Mouse (Mus musculus): ENCODE results near the gene Afdn.
"Not testable (repeated sequence)": the region's sequence is repeated elsewhere in the genome, so short reads cannot be mapped to it uniquely, and the experiment has no call there.

Afdn gene

DNA sequence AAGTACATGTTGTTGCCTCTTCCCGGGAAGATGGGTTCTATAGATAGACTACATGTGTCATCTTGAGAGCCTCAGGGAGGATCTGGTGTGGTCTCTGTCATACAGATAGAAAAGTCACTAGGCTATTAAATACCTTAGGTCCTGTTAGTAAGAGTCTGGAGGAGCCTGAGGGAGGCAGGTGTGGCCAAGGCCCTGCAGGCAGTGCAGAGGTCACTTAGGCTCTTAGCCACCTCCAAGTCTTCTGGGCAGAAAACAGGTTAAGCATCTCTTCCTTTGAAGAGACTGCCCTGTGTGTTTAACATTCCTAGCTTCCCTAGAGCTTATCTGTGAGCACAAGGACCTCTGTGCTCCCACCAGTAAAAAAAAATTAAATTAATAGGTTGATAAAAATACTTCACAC is 23.1 kb downstream of the Afdn start:
- no peak for DNase-seq

- DNase-seq, result not testable (repeated sequence)
These were observed 29.7 kb downstream of the Afdn start for GRCm38 (mm10) chr17:13790033-13790432.

GRCm38 (mm10) chr17:13797691-13798090 is 37.4 kb downstream of the Afdn start:
- no peak for DNase-seq

DNA sequence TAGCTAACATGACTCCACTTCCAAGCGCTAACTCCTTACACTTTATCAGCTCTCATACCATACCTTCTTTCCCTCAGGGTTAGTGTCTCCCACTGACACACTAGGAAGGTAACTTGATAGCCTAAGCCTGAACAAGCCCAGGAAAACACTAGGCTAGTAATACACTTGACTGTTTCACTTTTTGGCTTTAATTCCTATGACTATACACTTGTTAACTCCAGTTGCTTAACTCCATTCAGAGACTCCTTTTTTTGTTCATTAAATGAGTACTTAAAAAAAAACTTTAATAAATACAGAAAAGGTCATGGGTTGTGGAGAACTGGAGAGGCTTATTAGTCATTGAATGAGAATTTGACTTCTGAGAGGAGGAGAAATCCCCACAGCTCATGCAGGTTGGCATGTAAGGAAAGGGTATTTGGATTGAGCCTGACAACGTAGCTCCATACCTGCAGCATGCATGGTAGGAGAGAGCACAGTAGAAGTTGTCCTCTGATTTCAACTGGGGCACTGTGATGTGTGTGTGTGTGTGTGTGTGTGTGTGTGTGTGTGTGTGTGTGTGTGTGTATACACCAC is 42.6 kb downstream of the Afdn start:
- no peak for DNase-seq

- no peak for DNase-seq
These were observed 45.7 kb downstream of the Afdn start for GRCm38 (mm10) chr17:13806016-13806415.

DNA sequence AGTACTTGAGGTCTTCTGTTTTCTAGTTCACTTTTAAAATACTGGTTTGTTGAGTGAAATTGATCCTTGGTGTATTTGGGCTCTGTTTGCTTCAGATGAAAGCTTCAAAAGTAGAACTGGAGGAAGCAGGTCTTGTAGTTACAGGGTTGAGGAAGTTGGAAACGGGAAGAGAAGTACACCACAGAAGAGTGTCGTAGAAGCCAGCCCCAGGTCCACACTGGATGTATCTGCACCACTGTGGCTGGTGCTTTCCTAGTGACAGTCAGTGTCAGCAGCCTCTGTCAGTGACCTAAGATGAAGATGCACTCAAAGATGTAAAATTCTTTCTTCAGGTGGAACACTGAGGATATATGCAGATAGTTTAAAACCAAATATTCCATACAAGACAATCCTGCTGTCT is 57.5 kb downstream of the Afdn start:
- no peak for DNase-seq

DNA sequence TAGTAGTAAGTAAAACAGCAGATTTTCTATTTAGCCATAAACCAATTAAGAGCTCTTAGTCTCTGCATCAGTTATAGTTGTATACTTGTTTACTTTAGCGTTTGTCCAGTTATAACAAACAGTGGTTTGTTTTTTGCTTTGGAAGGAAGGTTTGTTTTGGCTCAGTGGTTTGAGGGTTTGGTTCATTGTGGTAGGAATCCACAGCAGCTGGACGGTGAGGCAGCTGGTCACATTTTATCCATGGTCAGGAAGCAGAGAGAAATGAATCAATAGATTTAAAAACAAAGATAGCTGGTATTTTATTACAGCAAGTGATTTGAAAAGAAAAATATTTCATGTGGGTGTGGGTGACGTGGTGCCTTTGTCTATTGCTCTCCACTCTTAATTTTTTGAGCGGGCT is 59.0 kb downstream of the Afdn start:
- DNase-seq, result no peak

- no peak for DNase-seq
These were observed 60.3 kb downstream of the Afdn start for GRCm38 (mm10) chr17:13820676-13821075.

- no peak for DNase-seq
These were observed 65.1 kb downstream of the Afdn start for GRCm38 (mm10) chr17:13825421-13825820.

GRCm38 (mm10) chr17:13830234-13830633 is 69.9 kb downstream of the Afdn start:
- no peak for DNase-seq

DNA sequence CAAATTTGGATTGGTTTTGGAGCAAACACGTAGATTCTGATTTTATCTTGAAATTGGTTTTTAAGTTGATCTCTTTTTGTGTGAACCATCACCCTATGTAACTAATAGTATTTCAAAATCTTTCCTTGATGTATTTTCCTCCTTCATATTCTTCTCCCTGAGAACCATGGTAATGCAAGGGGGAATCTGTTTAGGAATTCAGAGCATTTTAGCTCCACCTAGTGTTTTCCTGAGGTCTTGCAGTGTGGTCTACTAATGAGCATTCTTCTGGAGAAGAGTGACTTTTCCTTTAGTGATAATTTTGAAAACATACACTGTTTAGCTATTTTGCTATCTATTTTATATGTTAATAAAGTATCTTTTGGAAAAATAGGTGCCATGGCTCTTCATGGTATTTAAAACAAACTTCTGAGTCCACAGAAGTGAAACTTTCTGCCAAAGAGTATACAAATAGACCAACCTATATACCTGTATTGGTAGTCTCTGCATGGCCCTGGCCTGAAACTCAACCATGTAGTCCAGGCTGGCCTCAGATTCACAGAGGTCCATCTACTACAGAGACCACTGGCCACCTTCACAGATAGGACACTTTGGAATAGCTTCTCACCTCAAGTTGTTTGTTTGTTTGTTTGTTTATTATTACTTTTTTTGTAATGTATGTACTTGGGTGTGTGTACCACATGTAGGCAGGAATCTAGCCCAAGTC is 70.5 kb downstream of the Afdn start:
- DNase-seq, result peak; percentile 74

GRCm38 (mm10) chr17:13835876-13836275 is 75.5 kb downstream of the Afdn start:
- DNase-seq, result peak; percentile 52

DNA sequence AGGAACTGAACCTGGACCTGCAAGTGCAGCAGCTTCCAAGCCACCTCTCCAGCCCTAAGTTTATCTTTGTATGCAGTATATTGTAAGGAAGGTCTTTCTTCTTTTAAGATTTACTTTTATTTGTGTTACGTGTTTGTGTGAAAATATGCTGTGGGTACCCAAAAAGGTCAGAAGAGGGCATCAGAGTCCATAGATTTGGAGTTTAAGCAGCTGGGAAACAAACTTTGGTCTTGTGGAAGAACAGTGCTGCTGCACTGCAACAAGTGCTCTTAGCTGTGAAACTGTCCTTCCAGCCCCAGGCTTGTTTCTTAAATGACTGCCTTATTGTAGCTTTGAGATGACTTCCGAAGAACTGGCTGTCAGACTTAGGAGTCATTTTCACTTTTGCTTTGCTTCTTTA is 89.8 kb downstream of the Afdn start:
- DNase-seq, result peak; percentile 43

DNA sequence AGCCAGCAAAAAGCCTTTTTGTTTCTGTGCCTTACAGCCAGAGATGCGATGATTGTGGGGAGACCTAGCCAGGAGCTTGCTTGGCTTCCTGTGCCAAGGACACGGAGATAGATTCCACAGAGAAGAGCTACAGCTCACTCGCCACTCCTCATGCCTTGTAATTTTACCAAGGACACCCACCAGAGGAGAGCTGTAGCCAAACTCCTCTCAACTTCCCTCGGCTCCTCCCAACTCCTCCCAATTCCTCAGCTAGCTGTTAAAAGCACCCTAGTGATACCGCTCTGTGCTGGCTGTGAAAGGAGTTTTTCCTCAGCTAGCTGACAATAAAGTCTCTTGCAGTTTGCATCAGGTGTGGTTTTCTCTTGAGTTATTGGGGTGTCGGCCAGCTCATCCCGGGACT is 93.5 kb downstream of the Afdn start:
- not testable (repeated sequence) for DNase-seq

DNA sequence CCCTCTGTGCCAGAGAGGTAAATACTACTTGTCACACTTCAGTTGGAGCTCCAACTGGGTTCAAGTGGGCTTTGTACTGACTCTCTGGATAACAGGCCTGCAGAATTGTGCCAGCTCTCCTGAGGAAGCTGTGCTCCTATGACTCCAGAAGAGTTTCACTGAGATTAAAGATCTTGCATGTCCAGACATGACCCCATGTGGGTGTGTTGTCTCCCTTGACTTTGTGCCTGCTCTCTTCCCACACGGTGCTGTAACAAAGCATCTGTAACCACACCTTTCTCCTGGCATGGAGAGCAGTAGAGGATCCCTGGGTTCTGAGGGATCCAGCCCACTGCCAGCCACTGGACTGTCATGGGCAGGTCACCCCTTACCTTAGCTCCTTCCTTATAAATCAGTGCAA is 95.1 kb downstream of the Afdn start:
- no peak for DNase-seq

GRCm38 (mm10) chr17:13856429-13857090 is 96.2 kb downstream of the Afdn start:
- DNase-seq, result no peak

GRCm38 (mm10) chr17:13865340-13865739 is 105.0 kb downstream of the Afdn start:
- DNase-seq, result no peak

- DNase-seq, result peak; percentile 14
These were observed 106.6 kb downstream of the Afdn start for GRCm38 (mm10) chr17:13866951-13867351.

- DNase-seq, result peak; percentile 70
These were observed 107.1 kb downstream of the Afdn start for GRCm38 (mm10) chr17:13867475-13867874.

- DNase-seq, result no peak
These were observed 109.9 kb downstream of the Afdn start for GRCm38 (mm10) chr17:13870236-13870635.

DNA sequence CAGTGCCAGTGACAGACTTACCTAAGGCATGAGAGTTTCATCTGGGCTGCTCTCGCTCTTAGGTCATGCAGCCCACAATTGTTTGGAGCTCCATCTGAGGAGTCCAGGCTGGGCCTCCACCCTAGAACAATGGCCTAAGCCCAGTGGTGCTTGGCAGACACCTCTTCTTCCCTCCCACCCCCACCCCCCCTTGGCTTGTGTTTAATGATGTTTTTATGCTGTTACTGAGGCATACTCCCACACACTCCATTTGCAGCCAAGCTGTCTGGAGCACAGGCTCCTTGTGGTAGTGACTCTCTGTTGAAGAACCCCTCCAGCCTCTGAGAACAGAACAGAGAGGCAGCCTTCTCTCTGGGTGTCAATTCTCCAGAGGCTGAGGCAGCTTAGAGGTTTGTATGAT is 113.9 kb downstream of the Afdn start:
- DNase-seq, result peak; percentile 23

DNA sequence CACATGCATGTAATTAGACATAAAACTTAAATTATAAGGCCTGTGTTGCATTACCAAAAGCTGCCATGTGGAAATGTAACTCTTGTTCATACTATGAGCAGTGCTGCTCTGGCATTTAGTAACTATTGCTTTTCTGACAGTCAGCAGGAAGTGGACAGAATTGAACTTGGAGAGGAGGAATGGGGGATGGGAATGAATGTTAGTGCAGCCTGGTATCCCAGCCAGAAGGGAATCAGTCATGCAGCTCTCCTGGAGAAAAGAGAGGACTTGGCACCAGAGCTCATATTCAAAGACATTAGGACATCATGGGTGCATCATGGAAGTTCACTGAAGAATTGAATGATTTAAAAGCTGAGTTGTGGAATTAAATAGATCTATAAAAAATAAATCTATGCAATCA is 117.1 kb downstream of the Afdn start:
- no peak for DNase-seq

DNA sequence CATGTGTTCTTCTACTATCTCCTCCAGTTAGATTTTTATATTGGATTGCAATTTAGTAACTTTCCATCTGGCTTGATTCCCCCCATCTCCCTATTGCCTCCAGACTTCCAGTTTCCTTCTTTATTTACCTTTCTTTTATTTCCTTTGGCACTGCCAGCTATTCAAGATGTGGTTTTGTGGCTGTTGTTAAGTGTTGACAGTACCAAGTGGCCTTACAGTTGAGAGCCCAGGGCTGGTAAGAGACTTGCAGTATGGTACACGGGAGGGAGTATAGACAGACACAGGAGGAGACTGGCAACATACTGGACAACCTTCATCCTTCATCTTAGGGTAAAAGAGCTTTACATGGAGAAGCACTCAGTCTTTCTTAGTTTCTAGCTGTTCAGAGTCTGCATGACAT is 119.4 kb downstream of the Afdn start:
- peak; percentile 18 for DNase-seq

GRCm38 (mm10) chr17:13883540-13883939 is 123.2 kb downstream of the Afdn start:
- DNase-seq, result no peak
